Mouse (Mus musculus) right cerebral cortex, adult 18-20 months (tissue): Measurements from ENCODE around the gene Rccd1.

Source experiments
- DNase-seq: peaks from one replicate; pipeline ENCODE4 v3.0.0; 2022; ENCODE audit warnings: mixed read lengths

Gene Rccd1

DNA sequence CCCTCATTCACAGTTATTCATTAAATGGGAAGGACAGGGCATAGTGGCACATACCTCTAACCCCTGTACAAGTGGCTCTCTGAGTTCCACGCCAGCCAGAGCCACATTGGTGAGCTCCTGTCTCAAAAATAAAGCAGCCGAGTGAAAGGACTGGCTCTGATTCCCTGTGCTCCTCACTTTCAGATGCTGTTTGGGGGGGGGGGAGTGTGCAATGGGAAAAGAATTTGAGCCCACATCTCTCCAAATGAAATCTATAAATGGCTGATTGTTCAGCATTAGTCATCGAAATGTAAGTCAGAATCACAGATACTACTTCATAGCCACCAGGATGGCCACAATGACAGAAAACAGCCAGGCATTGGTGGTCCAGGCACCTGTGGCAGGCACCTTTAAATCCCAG, 27.2 kb downstream of the Rccd1 start:
- no peak for DNase-seq

DNA sequence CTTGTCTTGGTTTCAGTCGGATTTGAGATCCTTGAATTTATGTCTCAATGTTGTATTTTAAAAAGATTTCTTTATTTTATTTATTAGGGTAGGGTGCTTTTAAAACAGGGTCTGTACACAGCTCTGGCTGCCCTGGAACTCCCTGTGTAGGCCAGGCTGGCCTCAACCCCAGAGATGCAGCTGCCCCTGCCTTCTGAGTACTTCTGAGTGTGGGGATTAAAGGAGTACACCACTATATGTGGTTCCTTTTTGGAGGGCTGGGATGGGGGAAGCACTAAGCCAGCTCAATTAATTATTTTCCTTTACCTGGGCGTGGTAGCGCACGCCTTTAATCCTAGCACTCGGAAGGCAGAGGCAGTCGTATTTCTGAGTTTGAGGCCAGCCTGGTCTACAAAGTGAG, 27.8 kb downstream of the Rccd1 start:
- DNase-seq = no peak

DNA sequence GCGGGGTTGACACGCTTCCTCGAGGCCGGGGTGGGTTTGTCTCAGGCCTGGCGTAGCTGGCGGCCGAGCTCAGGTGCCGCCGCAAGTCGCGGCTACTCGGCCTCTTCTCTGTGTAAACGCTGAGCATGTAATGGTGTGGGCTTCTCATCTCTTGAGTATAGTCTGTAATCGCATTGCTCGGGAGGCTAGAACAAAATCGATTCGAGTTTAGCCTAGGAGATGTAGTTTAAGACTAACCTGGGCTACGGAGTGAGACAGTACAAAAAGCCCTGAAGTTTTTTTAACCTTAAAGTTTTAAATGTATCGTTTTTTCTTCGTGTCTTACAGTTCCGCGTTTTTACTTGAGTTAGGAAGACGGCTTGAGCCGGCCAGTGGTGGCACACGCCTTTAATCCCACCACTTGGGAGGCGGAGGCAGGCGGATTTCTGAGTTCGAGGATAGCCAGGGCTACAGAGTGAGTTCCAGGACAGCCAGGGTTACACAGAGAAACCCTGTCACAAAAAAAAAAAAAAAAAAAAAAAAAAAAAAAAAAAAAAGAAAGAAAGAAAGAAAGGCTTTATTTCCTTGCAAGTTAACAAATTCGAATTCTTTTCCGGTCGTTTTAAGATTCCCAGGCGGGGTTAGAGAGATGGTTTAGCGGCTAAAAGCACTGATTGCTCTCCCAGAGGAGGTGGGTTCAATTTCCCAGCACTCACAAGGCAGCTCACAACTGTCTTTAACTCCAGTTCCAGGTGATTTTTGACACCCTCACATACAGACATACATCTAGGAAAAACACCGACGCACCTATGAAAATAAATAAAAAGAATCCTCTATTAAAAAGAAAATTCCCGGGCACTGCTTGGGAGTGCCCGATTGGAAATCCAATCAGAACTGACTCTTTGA, 29.2 kb downstream of the Rccd1 start:
- DNase-seq = no peak

DNA sequence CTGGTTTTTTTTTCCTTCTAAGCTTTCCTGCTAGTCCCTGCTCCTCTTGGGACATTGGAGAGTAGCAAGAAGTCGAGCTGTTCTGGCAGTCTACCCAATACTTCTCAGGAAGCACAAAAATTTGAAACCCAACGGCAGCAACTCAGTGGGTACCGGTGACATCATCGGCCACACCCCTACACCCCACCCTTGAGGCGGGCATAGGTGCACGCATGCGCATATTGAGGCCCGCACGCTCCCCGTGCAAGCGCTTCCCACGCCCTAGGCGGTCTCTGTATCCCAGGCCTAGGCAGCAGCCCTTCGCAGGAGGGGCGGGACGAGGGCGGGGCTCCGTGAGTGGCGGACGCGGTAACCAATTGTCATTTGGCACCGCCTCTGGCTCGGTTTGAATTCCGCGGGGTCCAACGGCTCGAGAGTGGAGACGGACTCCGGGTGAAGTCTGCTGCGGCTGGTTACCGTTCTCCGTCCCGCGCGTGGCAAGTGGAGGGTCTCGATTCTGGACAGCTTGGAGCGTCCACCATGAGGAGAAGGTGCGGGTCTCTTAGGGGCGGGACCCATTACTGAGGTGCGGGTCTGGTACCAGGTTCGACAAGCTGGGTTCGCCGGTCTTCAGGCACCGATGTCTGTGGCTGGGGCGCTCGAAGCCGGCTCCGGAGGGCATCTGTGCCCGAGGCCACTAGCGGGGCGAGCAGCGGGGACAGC, 30.0 kb downstream of the Rccd1 start, which contains the start of gene Prc1:
TSS of gene Prc1 (plus strand) at position 389 of the 702 bp plus-strand sequence.
- peak; percentile 98 for DNase-seq

- no peak for DNase-seq
Observed at GRCm38 (mm10) chr7:80287736-80288135, 36.5 kb downstream of the Rccd1 start.

GRCm38 (mm10) chr7:80285725-80286124, 38.5 kb downstream of the Rccd1 start:
- no peak for DNase-seq

GRCm38 (mm10) chr7:80284391-80284790, 39.9 kb downstream of the Rccd1 start:
- DNase-seq = no peak

GRCm38 (mm10) chr7:80283226-80283918, 40.9 kb downstream of the Rccd1 start:
- DNase-seq = no peak

DNA sequence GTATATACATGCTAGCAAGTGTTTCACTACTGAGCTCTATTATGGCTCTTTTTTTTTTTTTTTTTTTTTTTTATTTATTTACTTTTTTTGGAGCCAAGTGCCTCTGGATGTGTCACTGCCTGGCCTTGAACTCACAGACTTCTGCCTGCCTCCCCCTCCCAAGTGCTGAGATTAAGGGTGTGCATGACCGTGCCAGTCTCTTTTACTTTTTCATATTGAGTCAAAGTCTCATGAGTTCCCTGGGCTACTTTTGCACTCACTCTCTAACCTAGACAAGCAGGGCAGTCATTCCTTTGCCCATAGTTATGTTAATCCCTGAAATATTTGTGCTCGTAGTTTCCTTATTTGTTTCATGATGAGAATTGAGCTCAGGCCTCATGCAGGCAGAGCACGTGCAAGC, 42.6 kb downstream of the Rccd1 start:
- no peak for DNase-seq

- DNase-seq = no peak
Observed at GRCm38 (mm10) chr7:80280998-80281397, 43.3 kb downstream of the Rccd1 start.

DNA sequence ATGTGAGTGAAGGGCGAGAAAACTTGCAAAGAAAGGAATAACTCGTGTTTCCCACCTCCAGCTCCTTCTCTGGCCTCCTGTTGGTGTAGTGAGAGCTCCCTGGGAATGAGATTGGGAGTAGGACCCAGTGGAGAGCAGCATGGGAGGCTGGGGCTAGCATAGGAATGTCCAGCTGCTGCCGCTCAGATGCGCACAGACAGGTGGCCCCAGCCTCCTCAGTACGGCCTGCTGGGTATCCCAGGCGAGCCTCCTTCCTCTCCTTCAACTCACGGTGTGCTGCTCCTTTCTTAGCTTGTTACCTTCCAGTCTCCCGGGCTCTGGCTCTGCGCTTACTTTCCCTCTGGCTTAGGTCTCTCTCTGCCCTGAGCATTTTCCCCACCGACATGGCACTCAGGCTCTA, 44.2 kb downstream of the Rccd1 start:
- no peak for DNase-seq

DNA sequence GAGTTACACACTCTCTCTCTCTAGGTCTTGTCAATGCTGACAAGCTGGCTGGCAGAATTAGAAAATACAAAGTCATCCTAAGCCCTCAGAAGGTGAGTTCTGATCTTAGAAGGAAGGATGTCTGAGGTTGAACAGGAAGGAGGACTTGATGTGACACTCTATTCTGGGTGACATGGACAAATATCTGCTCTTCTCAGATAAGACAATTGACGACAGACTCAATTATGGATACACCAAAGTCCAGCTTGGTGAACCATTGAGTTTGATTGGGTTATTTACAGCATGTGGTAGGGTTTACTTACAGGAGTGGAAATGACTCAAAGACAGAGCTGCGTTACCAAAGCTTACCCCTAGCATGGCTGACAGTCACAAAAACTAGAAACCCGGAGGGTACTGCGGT, 47.9 kb downstream of the Rccd1 start:
- no peak for DNase-seq

- no peak for DNase-seq
Observed at GRCm38 (mm10) chr7:80273456-80273855, 50.8 kb downstream of the Rccd1 start.

- no peak for DNase-seq
Observed at GRCm38 (mm10) chr7:80269751-80270255, 54.5 kb downstream of the Rccd1 start.

GRCm38 (mm10) chr7:80268897-80269750, 55.1 kb downstream of the Rccd1 start, which contains the start of gene Vps33b:
Gene Vps33b, plus strand, starts transcription at chr7:80269649.
- DNase-seq = peak; percentile 97

GRCm38 (mm10) chr7:80267764-80268163, 56.5 kb downstream of the Rccd1 start:
- DNase-seq = no peak

DNA sequence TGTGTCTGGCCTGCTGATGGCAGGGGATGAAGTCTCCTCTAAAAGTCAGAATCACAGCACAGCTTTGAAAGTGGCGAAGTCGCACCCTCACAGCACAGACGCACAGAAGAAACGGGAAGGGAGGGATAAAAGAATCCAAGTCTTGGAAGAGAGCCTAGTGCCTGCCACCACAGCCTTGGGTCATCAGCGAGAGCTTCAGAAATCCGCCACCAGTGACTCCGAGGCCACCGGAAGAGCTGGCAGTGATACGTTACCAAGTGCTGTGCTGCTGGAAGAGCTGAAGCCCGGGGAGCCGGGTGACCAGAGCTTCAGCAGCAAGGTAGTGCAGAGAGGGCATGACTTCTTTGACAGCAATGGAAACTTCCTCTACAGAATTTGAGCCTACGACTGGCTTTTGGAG, 59.6 kb downstream of the Rccd1 start:
- no peak for DNase-seq

DNA sequence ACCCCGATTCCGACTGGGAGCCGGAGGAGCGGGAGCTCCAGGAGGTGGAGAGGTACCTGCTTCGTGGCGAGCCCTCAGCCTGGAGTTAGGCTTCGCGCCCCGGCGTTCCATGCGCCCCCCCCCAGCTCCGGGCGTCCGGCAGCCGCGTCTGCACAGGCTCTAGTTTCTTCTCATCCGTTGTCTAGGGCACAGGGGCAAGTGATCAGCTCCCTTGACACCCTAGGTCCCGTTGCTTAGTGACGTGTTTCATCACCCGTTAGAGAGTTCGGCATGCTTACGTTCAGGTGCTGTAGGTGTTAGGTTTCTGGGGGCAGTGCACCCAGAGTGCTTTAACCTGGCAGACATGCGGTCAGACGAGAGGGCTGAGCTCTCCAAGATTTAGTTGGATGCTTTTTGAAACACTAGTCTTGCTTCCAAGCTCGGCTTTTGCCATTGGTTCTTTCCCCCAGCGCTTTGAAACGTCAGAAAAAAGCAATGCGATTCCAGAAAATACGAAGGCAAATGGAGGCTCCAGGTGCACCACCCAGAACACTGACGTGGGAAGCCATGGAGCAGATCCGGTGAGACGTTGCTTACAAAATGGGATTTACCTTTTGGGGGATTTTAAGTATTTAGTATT, 62.8 kb downstream of the Rccd1 start:
- peak; percentile 27 for DNase-seq

DNA sequence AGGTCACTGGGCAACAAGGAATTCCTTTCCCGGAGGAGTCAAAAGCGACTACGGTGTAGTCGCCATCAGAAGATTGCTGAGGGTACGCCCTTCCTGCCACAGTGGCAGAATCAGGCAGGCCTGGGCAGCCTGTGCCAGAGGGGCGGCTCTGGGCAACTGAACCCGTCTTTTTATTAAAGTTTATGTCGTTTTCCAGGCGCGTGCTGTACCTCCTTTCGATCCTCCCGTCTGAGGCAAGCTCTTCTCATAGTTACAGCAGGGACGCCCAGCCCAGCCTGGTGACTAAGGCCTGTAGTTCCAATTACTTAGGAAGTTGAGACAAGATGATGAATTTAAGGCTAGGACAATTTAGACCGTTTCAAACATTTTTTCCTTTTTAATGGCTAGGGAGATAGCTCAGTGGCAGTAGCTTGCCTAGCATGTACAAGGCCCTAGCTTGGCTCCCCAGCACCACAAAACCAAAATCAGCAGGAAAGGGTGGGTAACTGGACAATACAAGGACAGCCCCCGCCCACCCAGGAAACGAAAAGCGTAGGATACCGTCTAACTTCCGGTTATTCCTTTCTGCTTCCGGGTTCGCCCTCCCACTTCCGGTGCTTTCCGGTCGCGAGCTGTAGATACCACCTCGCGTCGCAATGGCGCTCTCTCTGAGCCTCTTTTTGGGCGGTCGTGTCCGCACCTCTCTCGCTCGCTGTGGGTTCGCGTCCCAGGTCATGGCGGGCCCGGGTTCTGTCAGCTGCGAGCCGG, 63.5 kb downstream of the Rccd1 start, which contains the start of gene Ngrn:
TSS of gene Ngrn (plus strand) at position 591 of the 747 bp plus-strand sequence.
- peak; percentile 90 for DNase-seq

DNA sequence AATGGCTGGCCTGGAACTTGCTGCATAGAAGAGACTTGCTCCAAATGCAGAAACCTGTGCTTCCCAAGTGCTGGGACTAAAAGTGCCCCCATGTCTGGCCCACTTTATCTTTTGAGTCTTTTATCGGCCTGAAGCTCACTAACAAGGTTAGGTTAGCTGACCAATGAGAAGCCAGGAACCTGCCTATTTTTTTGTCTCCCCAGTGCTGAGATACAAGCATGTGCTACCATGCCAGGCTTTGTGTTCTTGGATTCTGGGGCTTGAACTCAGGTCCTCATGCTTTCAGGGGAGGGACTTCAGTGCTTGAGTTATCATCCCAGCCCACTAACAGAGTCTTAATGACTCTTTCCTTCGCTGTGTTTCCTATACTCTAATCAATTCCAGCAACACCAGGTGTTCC, 66.5 kb downstream of the Rccd1 start:
- no peak for DNase-seq

DNA sequence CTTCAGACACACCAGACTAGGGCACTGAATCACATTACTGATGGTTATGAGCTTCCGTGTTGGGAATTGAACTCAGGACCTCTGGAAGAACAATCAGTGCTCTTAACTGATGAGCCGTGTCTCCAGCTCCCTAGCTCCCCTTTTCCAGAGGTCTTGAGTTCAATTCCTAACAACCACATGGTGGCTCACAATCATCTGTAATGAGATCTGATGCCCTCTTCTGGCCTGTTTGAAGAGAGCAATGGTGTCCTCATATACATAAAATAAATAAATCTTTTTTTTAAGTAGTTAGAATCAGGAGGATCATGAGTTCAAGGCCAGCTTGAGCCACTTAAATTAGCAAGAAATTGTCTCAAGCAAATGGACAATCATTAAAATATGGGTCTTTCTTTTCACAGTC, 68.3 kb downstream of the Rccd1 start:
- DNase-seq = no peak
